Mouse (Mus musculus): ENCODE data around the gene Hspa1a. TPM values are rescaled to one million over a fixed set of nuclear protein-coding genes. Genes with fewer than 3 reads are reported as not detected.
A peak's percentile ranks its signal among the peaks of the same experiment; 100 is the strongest.

The Hspa1a gene
- polyA plus RNA-seq, 1 experiment from 2014 or later = 2.3 TPM

DNA sequence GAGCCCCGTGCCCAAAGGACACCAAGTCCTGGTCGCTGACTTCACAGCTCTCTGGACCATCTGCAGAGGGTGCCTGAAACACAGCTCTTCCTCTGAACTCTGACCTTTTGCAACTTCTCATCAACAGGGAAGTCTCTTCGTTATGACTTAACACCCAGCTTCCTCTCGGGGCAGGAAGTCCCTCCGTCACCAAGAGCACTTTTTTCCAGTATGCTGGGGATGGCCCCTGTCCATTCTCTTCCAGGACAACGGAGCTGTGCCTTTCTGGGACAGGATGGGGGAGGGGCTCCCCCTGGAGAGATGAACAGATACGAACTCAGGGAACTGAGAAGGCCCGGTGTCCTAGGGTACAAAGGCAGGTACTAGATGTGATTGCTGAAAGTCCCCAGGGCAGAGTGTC is 37.1 kb downstream of the Hspa1a start:
- 57% methylated on average over 8 of the region's 8 CpGs for WGBS
- Histone ChIP-seq H3K4me2 (replicated peaks) (no peak overlapping the region), H3K9ac (replicated peaks) (no peak overlapping the region), H3K27ac (replicated peaks) (no peak overlapping the region), H3K27me3 (peaks cover 3% of the 10 kb centered on the region; the same call in 1 of the 2 replicates), H3K4me3 (no peak overlapping the region), H3K36me3 (peaks cover 8% of the 10 kb centered on the region; the same call in 1 of the 2 replicates), H3K4me1 (peaks cover 9% of the 10 kb centered on the region), H3K9me3 (no peaks in the 10 kb centered on the region)
- ATAC-seq (ENCODE audit: low FRiP score, low read depth) = no peak

DNA sequence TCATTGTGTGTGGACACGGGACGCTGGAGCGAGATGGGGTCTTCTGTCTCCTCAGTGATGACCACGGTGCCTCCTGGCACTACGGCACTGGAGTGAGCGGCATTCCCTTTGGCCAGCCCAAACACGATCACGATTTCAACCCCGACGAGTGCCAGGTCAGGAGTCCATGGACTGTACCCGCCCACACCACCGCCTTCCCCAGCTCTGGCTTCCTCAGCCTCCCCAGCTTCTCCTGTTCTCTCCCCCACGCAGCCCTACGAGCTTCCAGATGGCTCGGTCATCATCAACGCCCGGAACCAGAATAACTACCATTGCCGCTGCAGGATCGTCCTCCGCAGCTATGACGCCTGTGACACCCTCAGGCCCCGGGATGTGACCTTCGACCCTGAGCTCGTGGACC is 37.9 kb downstream of the Hspa1a start:
- peaks cover 3% of the 10 kb centered on the region; the same call in 1 of the 2 replicates for H3K27me3 ChIP-seq
- H3K4me2 ChIP-seq (replicated peaks) = no peak overlapping the region
- peaks cover 8% of the 10 kb centered on the region; the same call in 1 of the 2 replicates for H3K36me3 ChIP-seq
- no peak overlapping the region for H3K4me3 ChIP-seq
- no peak overlapping the region for H3K27ac ChIP-seq (replicated peaks)
- H3K9me3 ChIP-seq = no peaks in the 10 kb centered on the region
- ATAC-seq (ENCODE audit: low FRiP score, low read depth) = no peak
- 68% methylated on average over 24 of the region's 24 CpGs for WGBS
- no peak overlapping the region for H3K9ac ChIP-seq (replicated peaks)
- peaks cover 9% of the 10 kb centered on the region for H3K4me1 ChIP-seq

DNA sequence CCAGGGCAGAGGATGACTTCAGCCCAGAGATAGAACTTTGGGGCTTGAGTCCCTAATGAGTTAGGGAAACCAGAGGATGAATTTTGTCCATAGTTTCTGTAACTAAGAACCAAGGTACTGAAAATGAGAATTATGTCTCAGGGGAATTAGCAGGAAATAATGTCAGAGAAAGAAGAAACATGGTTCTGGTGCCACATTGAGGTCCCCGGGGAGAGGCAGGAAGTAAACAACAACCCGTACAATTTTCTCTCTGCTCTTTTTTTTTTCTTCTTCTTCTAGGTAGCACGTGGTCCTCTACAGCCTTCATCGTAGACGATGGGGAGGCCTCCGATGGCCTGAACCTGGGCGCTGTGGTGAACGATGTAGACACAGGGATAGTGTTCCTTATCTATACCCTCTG is 39.7 kb downstream of the Hspa1a start:
- 94% methylated on average over 8 of the region's 8 CpGs for whole genome bisulfite sequencing
- peaks cover 8% of the 10 kb centered on the region; the same call in 1 of the 2 replicates for H3K36me3 ChIP-seq
- no peaks in the 10 kb centered on the region for H3K9me3 ChIP-seq
- peaks cover 9% of the 10 kb centered on the region for H3K4me1 ChIP-seq
- no peak overlapping the region for H3K27ac ChIP-seq (replicated peaks)
- H3K27me3 ChIP-seq = peaks cover 3% of the 10 kb centered on the region; the same call in 1 of the 2 replicates
- peak overlapping the region; percentile 98 for H3K4me2 ChIP-seq (replicated peaks)
- H3K4me3 ChIP-seq = peak overlapping the region; percentile 72
- no peak for ATAC-seq (ENCODE audit: low FRiP score, low read depth)
- peak overlapping the region; percentile 83 for H3K9ac ChIP-seq (replicated peaks)

DNA sequence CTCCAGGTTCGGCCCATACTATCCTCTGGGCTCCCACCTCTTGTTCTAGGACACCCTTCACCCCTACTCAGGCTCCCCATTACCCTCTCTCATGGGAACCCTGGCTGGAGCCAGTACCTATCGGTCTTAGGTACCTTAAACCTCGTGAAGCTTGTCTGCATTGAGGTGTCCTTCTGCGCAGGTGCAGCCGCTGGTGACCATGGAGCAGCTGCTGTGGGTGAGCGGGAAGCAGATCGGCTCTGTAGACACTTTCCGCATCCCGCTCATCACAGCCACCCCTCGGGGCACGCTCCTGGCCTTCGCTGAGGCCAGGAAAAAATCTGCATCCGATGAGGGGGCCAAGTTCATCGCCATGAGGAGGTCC is 40.2 kb downstream of the Hspa1a start:
- H3K4me3 ChIP-seq = peak overlapping the region; percentile 72
- peaks cover 3% of the 10 kb centered on the region; the same call in 1 of the 2 replicates for H3K27me3 ChIP-seq
- peak overlapping the region; percentile 83 for H3K9ac ChIP-seq (replicated peaks)
- H3K4me2 ChIP-seq (replicated peaks) = peak overlapping the region; percentile 98
- peaks cover 8% of the 10 kb centered on the region; the same call in 1 of the 2 replicates for H3K36me3 ChIP-seq
- no peaks in the 10 kb centered on the region for H3K9me3 ChIP-seq
- no peak for ATAC-seq (ENCODE audit: low FRiP score, low read depth)
- peaks cover 9% of the 10 kb centered on the region for H3K4me1 ChIP-seq
- 18% methylated on average over 14 of the region's 14 CpGs for WGBS
- 0 out of 2 replicates have a peak overlapping the region, but pooled peaks have one; percentile 15 for H3K27ac ChIP-seq (replicated peaks)

DNA sequence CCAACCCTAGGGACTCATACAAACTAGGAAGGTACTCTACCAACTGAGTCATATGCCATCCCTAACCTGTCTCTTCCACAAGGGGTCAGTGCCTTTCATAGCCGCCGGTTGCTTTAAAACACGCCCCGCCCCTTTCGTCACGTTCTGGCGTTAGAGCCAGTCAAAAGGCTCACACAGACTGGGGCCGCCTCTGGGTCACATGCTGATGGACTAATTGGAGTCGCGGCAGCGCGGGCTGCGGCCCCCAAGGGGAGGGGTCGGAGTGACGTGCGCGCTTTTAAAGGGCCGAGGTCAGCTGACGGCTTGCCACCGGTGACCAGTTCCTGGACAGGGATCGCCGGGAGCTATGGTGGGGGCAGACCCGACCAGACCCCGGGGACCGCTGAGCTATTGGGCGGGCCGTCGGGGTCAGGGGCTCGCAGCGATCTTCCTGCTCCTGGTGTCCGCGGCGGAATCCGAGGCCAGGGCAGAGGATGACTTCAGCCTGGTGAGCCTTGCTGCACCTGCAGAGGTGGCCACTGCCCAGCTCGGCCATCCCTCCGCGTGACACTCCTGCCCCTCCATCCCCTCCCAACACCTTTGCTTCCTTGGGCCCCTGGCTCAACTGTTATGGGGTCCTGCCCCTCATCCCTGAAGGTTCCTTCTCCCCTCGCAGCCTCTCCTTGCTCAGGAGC is 40.8 kb downstream of the Hspa1a start, which contains the start of gene Neu1:
TSS of gene Neu1 (plus strand) at position 193 of the 674 bp plus-strand sequence.
- Histone ChIP-seq H3K4me2 (replicated peaks) (peak within 1 kb of the TSS; percentile 98), H3K9me3 (no peaks in the 10 kb centered on the region), H3K4me1 (peaks cover 9% of the 10 kb centered on the region), H3K4me3 (peak within 1 kb of the TSS; percentile 72), H3K27me3 (peaks cover 3% of the 10 kb centered on the region; the same call in 1 of the 2 replicates), H3K9ac (replicated peaks) (peak within 1 kb of the TSS; percentile 83), H3K27ac (replicated peaks) (0 out of 2 replicates have a peak within 1 kb of the TSS, but pooled peaks have one; percentile 15), H3K36me3 (peaks cover 8% of the 10 kb centered on the region; the same call in 1 of the 2 replicates)
- under 1% methylated on average over 37 of the region's 38 CpGs for WGBS
- ATAC-seq (ENCODE audit: low FRiP score, low read depth) = peak; percentile 98

DNA sequence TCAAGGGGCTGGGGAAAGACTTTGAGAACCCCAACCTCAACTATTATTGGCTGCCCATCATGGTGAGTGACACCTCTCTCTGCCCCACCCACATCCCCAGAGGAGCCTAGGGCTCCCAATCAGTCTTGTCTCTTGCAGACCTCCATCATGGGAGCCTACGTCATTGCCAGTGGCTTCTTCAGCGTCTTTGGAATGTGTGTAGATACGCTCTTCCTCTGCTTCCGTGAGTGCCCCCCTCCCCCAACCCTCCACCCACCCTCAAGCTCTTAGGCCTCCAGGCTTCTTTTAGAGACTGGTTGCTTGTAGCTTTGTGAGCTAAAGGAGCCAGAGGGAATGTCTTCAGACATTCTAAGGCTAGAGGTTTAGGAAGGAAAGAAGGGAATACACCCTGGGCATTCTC is 43.1 kb downstream of the Hspa1a start:
- H3K27me3 ChIP-seq = peaks cover 3% of the 10 kb centered on the region; the same call in 1 of the 2 replicates
- ATAC-seq (ENCODE audit: low FRiP score, low read depth) = no peak
- H3K36me3 ChIP-seq = no peaks in the 10 kb centered on the region
- H3K4me2 ChIP-seq (replicated peaks) = no peak overlapping the region
- WGBS = 94% methylated on average over 4 of the region's 4 CpGs
- H3K4me3 ChIP-seq = no peak overlapping the region
- peaks cover 9% of the 10 kb centered on the region for H3K4me1 ChIP-seq
- no peak overlapping the region for H3K27ac ChIP-seq (replicated peaks)
- H3K9ac ChIP-seq (replicated peaks) = no peak overlapping the region
- no peaks in the 10 kb centered on the region for H3K9me3 ChIP-seq

DNA sequence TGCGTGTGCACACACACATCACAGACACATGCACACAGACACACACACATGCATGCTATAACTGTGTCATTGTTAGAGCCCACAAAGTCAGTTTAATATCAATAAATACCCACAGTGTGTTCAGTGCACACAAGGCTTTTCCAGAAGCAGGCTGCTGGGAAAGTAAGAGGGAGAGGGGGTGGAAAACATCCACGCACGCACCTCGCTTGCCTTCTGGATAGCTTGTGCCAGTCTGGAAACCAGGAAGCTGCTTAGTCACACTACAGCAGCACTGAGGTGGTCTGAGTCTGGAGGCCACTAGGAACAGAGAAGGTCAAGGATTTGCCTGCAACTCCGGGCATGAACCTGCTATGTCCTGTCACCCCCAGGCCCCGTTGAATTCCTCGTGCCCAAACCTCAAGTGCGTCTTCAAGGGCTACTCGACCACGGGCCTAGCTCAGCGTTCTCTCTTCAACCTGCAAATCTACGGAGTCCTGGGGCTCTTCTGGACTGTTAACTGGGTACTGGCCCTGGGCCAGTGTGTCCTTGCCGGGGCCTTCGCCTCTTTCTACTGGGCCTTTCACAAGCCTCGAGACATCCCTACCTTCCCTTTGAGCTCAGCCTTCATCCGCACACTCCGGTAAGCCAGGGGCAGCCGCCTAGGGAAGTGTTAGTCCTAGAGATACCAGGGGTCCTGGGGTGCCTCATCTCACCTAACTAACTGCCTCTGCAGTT is 44.5 kb downstream of the Hspa1a start:
- peaks cover 9% of the 10 kb centered on the region for H3K4me1 ChIP-seq
- H3K36me3 ChIP-seq = no peaks in the 10 kb centered on the region
- ATAC-seq (ENCODE audit: low FRiP score, low read depth) = no peak
- 87% methylated on average over 18 of the region's 18 CpGs for WGBS
- H3K9ac ChIP-seq (replicated peaks) = no peak overlapping the region
- no peak overlapping the region for H3K4me2 ChIP-seq (replicated peaks)
- H3K27me3 ChIP-seq = peaks cover 2% of the 10 kb centered on the region; the same call in 1 of the 2 replicates
- H3K9me3 ChIP-seq = no peaks in the 10 kb centered on the region
- no peak overlapping the region for H3K4me3 ChIP-seq
- H3K27ac ChIP-seq (replicated peaks) = no peak overlapping the region

DNA sequence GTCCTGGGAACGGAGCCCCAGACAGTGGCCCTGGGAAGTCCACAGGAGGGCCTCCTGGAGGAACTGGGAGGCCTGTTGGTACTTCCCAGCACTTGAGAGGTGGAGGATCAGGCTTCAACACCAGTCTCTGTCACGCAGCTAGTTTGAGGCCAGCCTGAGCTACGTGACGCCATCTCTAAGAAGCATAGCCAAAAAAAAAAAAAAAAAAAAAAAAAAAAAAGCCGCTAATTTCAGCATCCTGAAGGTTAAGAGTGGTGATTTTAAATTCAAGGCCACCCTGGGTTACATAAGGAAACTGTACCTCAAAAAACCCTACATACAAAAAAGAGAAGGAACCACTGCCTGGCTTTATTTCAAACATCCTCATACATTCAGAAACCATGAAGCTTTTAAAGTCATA is 47.7 kb downstream of the Hspa1a start:
- Histone ChIP-seq H3K9me3 (no peaks in the 10 kb centered on the region), H3K9ac (replicated peaks) (no peak overlapping the region), H3K4me1 (no peaks in the 10 kb centered on the region), H3K36me3 (no peaks in the 10 kb centered on the region), H3K4me2 (replicated peaks) (no peak overlapping the region), H3K27me3 (no peaks in the 10 kb centered on the region), H3K4me3 (no peak overlapping the region), H3K27ac (replicated peaks) (no peak overlapping the region)
- 72% methylated on average over 5 of the region's 5 CpGs for WGBS
- no peak for ATAC-seq (ENCODE audit: low FRiP score, low read depth)

DNA sequence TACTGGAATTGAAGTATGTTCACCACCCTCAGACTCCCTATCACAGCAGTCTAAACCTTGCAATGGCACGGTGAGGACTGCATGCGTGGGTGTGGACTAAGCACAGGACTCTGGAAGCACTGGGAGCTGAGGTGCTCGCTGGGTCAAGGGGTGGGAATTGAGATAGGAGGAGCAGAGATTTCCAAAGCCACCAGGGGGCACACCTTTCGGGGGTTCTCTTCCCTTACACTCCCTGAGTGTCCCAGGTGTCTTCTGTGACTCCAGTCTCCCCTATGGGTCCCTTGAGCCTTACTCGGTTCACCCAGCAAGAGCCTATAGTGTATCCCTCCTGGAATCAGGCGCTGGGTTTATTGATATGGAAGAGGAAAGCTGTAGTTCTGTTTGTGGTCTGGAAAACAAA is 49.0 kb downstream of the Hspa1a start:
- Histone ChIP-seq H3K9me3 (no peaks in the 10 kb centered on the region), H3K9ac (replicated peaks) (no peak overlapping the region), H3K27me3 (no peaks in the 10 kb centered on the region), H3K4me3 (no peak overlapping the region), H3K27ac (replicated peaks) (no peak overlapping the region), H3K36me3 (no peaks in the 10 kb centered on the region), H3K4me1 (no peaks in the 10 kb centered on the region), H3K4me2 (replicated peaks) (no peak overlapping the region)
- WGBS = 52% methylated on average over 6 of the region's 6 CpGs
- ATAC-seq (ENCODE audit: low FRiP score, low read depth) = no peak

Other genes starting within 250 kb of the Hspa1a start
- gene C4b, start 228.3 kb downstream of the Hspa1a start, polyA plus RNA-seq (2016; fragmentation: Nextera tagmentation; extraction: Ambion mirVana) = 0.05 and 0.11 TPM in 2 replicates
- not detected in 2 replicates for gene Cyp21a1, start 167.6 kb downstream of the Hspa1a start, polyA plus RNA-seq (2016; fragmentation: Nextera tagmentation; extraction: Ambion mirVana)
- 26.1 and 30.8 TPM in 2 replicates for gene Stk19, start 135.2 kb downstream of the Hspa1a start, polyA plus RNA-seq (2016; fragmentation: Nextera tagmentation; extraction: Ambion mirVana)
- gene Dxo, start 135.1 kb downstream of the Hspa1a start, polyA plus RNA-seq (2016; fragmentation: Nextera tagmentation; extraction: Ambion mirVana) = 72.7 and 73.4 TPM in 2 replicates
- 67.4 and 71.5 TPM in 2 replicates for gene Skiv2l, start 121.9 kb downstream of the Hspa1a start, polyA plus RNA-seq (2016; fragmentation: Nextera tagmentation; extraction: Ambion mirVana)
- 114 TPM in 2 replicates for gene Nelfe, start 121.8 kb downstream of the Hspa1a start, polyA plus RNA-seq (2016; fragmentation: Nextera tagmentation; extraction: Ambion mirVana)
- 3.3 and 3.5 TPM in 2 replicates for gene Cfb, start 109.6 kb downstream of the Hspa1a start, polyA plus RNA-seq (2016; fragmentation: Nextera tagmentation; extraction: Ambion mirVana)
- 11.4 and 15.1 TPM in 2 replicates for gene Zbtb12, start 92.7 kb downstream of the Hspa1a start, polyA plus RNA-seq (2016; fragmentation: Nextera tagmentation; extraction: Ambion mirVana)
- not detected in 2 replicates for gene Gm20547, start 90.1 kb downstream of the Hspa1a start, polyA plus RNA-seq (2016; fragmentation: Nextera tagmentation; extraction: Ambion mirVana)
- 0.86 and 2.1 TPM in 2 replicates for gene C2, start 73.9 kb downstream of the Hspa1a start, polyA plus RNA-seq (2016; fragmentation: Nextera tagmentation; extraction: Ambion mirVana)
- gene Ehmt2, start 73.7 kb downstream of the Hspa1a start, polyA plus RNA-seq (2016; fragmentation: Nextera tagmentation; extraction: Ambion mirVana) = 113 and 120 TPM in 2 replicates
- 0.08 and 0.13 TPM in 2 replicates for gene Slc44a4, start 57.7 kb downstream of the Hspa1a start, polyA plus RNA-seq (2016; fragmentation: Nextera tagmentation; extraction: Ambion mirVana)
- 20.4 and 20.7 TPM in 2 replicates for gene Neu1, start 40.9 kb downstream of the Hspa1a start, polyA plus RNA-seq (2016; fragmentation: Nextera tagmentation; extraction: Ambion mirVana)
- gene Hspa1b, start 12.9 kb downstream of the Hspa1a start, polyA plus RNA-seq (2016; fragmentation: Nextera tagmentation; extraction: Ambion mirVana) = 0.22 TPM in 1 of 2 replicates, not detected in the other
- gene Gm20481, start 2.2 kb downstream of the Hspa1a start, polyA plus RNA-seq (2016; fragmentation: Nextera tagmentation; extraction: Ambion mirVana) = not detected in 2 replicates
- 1.1 and 1.7 TPM in 2 replicates for gene Hspa1l, start 547 bp upstream of the Hspa1a start, polyA plus RNA-seq (2016; fragmentation: Nextera tagmentation; extraction: Ambion mirVana)
- 188 and 202 TPM in 2 replicates for gene Lsm2, start 9.7 kb upstream of the Hspa1a start, polyA plus RNA-seq (2016; fragmentation: Nextera tagmentation; extraction: Ambion mirVana)
- 139 and 142 TPM in 2 replicates for gene Vars, start 28.8 kb upstream of the Hspa1a start, polyA plus RNA-seq (2016; fragmentation: Nextera tagmentation; extraction: Ambion mirVana)
- gene Vwa7, start 44.4 kb upstream of the Hspa1a start, polyA plus RNA-seq (2016; fragmentation: Nextera tagmentation; extraction: Ambion mirVana) = 0.14 and 0.23 TPM in 2 replicates
- 5.2 and 6.8 TPM in 2 replicates for gene Sapcd1, start 55.9 kb upstream of the Hspa1a start, polyA plus RNA-seq (2016; fragmentation: Nextera tagmentation; extraction: Ambion mirVana)
- 6.9 and 7.6 TPM in 2 replicates for gene Msh5, start 74.6 kb upstream of the Hspa1a start, polyA plus RNA-seq (2016; fragmentation: Nextera tagmentation; extraction: Ambion mirVana)
- 145 and 165 TPM in 2 replicates for gene Clic1, start 77.8 kb upstream of the Hspa1a start, polyA plus RNA-seq (2016; fragmentation: Nextera tagmentation; extraction: Ambion mirVana)
- gene Ddah2, start 86.9 kb upstream of the Hspa1a start, polyA plus RNA-seq (2016; fragmentation: Nextera tagmentation; extraction: Ambion mirVana) = 595 and 615 TPM in 2 replicates
- not detected in 2 replicates for gene Ly6g6c, start 93.2 kb upstream of the Hspa1a start, polyA plus RNA-seq (2016; fragmentation: Nextera tagmentation; extraction: Ambion mirVana)
- 0.52 and 0.93 TPM in 2 replicates for gene Mpig6b, start 94.0 kb upstream of the Hspa1a start, polyA plus RNA-seq (2016; fragmentation: Nextera tagmentation; extraction: Ambion mirVana)
- gene Ly6g6e, start 104.7 kb upstream of the Hspa1a start, polyA plus RNA-seq (2016; fragmentation: Nextera tagmentation; extraction: Ambion mirVana) = 0.24 TPM in 1 of 2 replicates, not detected in the other
- 1.1 and 1.7 TPM in 2 replicates for gene Ly6g6d, start 105.9 kb upstream of the Hspa1a start, polyA plus RNA-seq (2016; fragmentation: Nextera tagmentation; extraction: Ambion mirVana)
- gene Ly6g6f, start 113.5 kb upstream of the Hspa1a start, polyA plus RNA-seq (2016; fragmentation: Nextera tagmentation; extraction: Ambion mirVana) = 0.47 TPM in 2 replicates
- 69.0 and 72.3 TPM in 2 replicates for gene Abhd16a, start 117.1 kb upstream of the Hspa1a start, polyA plus RNA-seq (2016; fragmentation: Nextera tagmentation; extraction: Ambion mirVana)
- not detected in 2 replicates for gene Ly6g5c, start 136.1 kb upstream of the Hspa1a start, polyA plus RNA-seq (2016; fragmentation: Nextera tagmentation; extraction: Ambion mirVana)
- 1.0 and 1.5 TPM in 2 replicates for gene Ly6g5b, start 143.3 kb upstream of the Hspa1a start, polyA plus RNA-seq (2016; fragmentation: Nextera tagmentation; extraction: Ambion mirVana)
- 22.2 and 26.4 TPM in 2 replicates for gene Gpank1, start 149.3 kb upstream of the Hspa1a start, polyA plus RNA-seq (2016; fragmentation: Nextera tagmentation; extraction: Ambion mirVana)
- gene Csnk2b, start 149.9 kb upstream of the Hspa1a start, polyA plus RNA-seq (2016; fragmentation: Nextera tagmentation; extraction: Ambion mirVana) = 279 TPM in 2 replicates
- 8.0 and 9.1 TPM in 2 replicates for gene D17H6S53E, start 154.2 kb upstream of the Hspa1a start, polyA plus RNA-seq (2016; fragmentation: Nextera tagmentation; extraction: Ambion mirVana)
- 0.65 and 1.5 TPM in 2 replicates for gene Apom, start 159.9 kb upstream of the Hspa1a start, polyA plus RNA-seq (2016; fragmentation: Nextera tagmentation; extraction: Ambion mirVana)
- gene Bag6, start 163.0 kb upstream of the Hspa1a start, polyA plus RNA-seq (2016; fragmentation: Nextera tagmentation; extraction: Ambion mirVana) = 84.0 and 95.3 TPM in 2 replicates
- 236 and 239 TPM in 2 replicates for gene Prrc2a, start 192.7 kb upstream of the Hspa1a start, polyA plus RNA-seq (2016; fragmentation: Nextera tagmentation; extraction: Ambion mirVana)
- gene Aif1, start 203.9 kb upstream of the Hspa1a start, polyA plus RNA-seq (2016; fragmentation: Nextera tagmentation; extraction: Ambion mirVana) = 7.7 and 8.2 TPM in 2 replicates
- 4.7 and 9.9 TPM in 2 replicates for gene Lst1, start 216.3 kb upstream of the Hspa1a start, polyA plus RNA-seq (2016; fragmentation: Nextera tagmentation; extraction: Ambion mirVana)
- gene Ltb, start 222.3 kb upstream of the Hspa1a start, polyA plus RNA-seq (2016; fragmentation: Nextera tagmentation; extraction: Ambion mirVana) = 0.48 and 0.62 TPM in 2 replicates
- not detected in 2 replicates for gene Tnf, start 229.9 kb upstream of the Hspa1a start, polyA plus RNA-seq (2016; fragmentation: Nextera tagmentation; extraction: Ambion mirVana)
- gene Lta, start 233.2 kb upstream of the Hspa1a start, polyA plus RNA-seq (2016; fragmentation: Nextera tagmentation; extraction: Ambion mirVana) = not detected in 2 replicates
- gene Gm16181, start 248.7 kb upstream of the Hspa1a start, polyA plus RNA-seq (2016; fragmentation: Nextera tagmentation; extraction: Ambion mirVana) = 0.38 TPM in 1 of 2 replicates, not detected in the other

All from midbrain, embryonic 12.5 days (tissue).